Mouse (Mus musculus): ENCODE measurements around the gene Capn12.
A peak's percentile ranks its signal among the peaks of the same experiment; 100 is the strongest.

DNA sequence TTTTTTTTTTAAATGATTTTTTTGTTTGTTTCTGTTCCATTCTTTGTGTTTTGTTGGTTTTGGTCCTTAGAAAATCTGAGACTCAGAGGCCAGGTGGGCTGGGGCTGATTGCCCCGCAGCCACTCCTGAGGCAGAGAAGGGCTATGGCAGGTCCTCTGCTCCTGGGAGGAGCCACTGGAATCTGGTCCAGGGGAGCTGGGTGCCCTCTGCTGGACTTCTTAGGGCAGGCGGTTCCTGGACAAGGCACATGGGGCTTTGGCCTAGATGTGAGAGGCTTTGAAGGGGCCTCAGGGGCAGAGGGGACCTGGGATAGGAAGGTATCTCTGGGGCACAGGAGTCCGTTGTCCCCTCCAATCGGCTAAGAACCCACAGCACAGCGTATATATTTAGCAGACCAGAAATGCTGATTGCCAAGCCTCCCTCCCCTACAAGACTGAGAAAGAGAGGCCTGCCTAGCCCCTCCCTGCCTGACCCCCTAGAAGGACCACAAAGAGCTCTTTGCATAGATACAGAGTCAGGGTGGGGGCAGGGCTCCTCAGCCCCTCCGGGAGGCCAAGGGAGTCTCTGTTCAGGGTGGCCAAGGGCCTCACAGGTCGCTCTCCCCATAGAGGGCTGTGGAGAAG lies 12.5 kb downstream of the Capn12 start:
- TF ChIP-seq CTCF (conservative IDR thresholded peaks at IDR 0.05; ENCODE audit: insufficient read depth, insufficient read length, low read depth, low read length) (peak; percentile 63), POLR2A (IDR thresholded peaks at IDR 0.05; ENCODE audit: low read depth, low read length) (no peak)
